Mouse (Mus musculus): Measurements from ENCODE around the gene Actn4. TPM values are rescaled to one million over a fixed set of nuclear protein-coding genes. Genes with fewer than 3 reads are reported as not detected.

Gene Actn4
- total RNA-seq, 2 experiments from 2014 or later, result 51.7 to 93.1 TPM

- peak; percentile 91 for ATAC-seq (replicated peaks; ENCODE audit: low FRiP score, low TSS enrichment, poor library complexity, severe bottlenecking)
These were observed 8.4 kb downstream of the Actn4 start for GRCm38 (mm10) chr7:28953476-28954376.

- ATAC-seq (replicated peaks; ENCODE audit: low FRiP score, low TSS enrichment, poor library complexity, severe bottlenecking), result no peak
These were observed 9.4 kb downstream of the Actn4 start for GRCm38 (mm10) chr7:28952786-28953185.

GRCm38 (mm10) chr7:28951764-28952163 lies 10.4 kb downstream of the Actn4 start:
- no peak for ATAC-seq (replicated peaks; ENCODE audit: low FRiP score, low TSS enrichment, poor library complexity, severe bottlenecking)

- no peak for ATAC-seq (replicated peaks; ENCODE audit: low FRiP score, low TSS enrichment, poor library complexity, severe bottlenecking)
These were observed 11.6 kb downstream of the Actn4 start for GRCm38 (mm10) chr7:28950346-28951037.

GRCm38 (mm10) chr7:28949298-28949697 lies 12.8 kb downstream of the Actn4 start:
- ATAC-seq (replicated peaks; ENCODE audit: low FRiP score, low TSS enrichment, poor library complexity, severe bottlenecking), result no peak

- ATAC-seq (replicated peaks; ENCODE audit: low FRiP score, low TSS enrichment, poor library complexity, severe bottlenecking), result no peak
These were observed 13.4 kb downstream of the Actn4 start for GRCm38 (mm10) chr7:28948746-28949145.

GRCm38 (mm10) chr7:28946271-28946610 lies 15.9 kb downstream of the Actn4 start:
- ATAC-seq (replicated peaks; ENCODE audit: low FRiP score, low TSS enrichment, poor library complexity, severe bottlenecking), result peak; percentile 70

- no peak for ATAC-seq (replicated peaks; ENCODE audit: low FRiP score, low TSS enrichment, poor library complexity, severe bottlenecking)
These were observed 16.5 kb downstream of the Actn4 start for GRCm38 (mm10) chr7:28945416-28946270.

GRCm38 (mm10) chr7:28944756-28945415 lies 17.3 kb downstream of the Actn4 start:
- no peak for ATAC-seq (replicated peaks; ENCODE audit: low FRiP score, low TSS enrichment, poor library complexity, severe bottlenecking)

GRCm38 (mm10) chr7:28943451-28944180 lies 18.5 kb downstream of the Actn4 start:
- ATAC-seq (replicated peaks; ENCODE audit: low FRiP score, low TSS enrichment, poor library complexity, severe bottlenecking), result no peak

GRCm38 (mm10) chr7:28941542-28941941 lies 20.6 kb downstream of the Actn4 start:
- ATAC-seq (replicated peaks; ENCODE audit: low FRiP score, low TSS enrichment, poor library complexity, severe bottlenecking), result no peak

GRCm38 (mm10) chr7:28941129-28941528 lies 21.0 kb downstream of the Actn4 start:
- ATAC-seq (replicated peaks; ENCODE audit: low FRiP score, low TSS enrichment, poor library complexity, severe bottlenecking), result no peak

- no peak for ATAC-seq (replicated peaks; ENCODE audit: low FRiP score, low TSS enrichment, poor library complexity, severe bottlenecking)
These were observed 22.5 kb downstream of the Actn4 start for GRCm38 (mm10) chr7:28939418-28940183.

GRCm38 (mm10) chr7:28938654-28939053 lies 23.5 kb downstream of the Actn4 start:
- no peak for ATAC-seq (replicated peaks; ENCODE audit: low FRiP score, low TSS enrichment, poor library complexity, severe bottlenecking)

GRCm38 (mm10) chr7:28936787-28937186 lies 25.4 kb downstream of the Actn4 start:
- no peak for ATAC-seq (replicated peaks; ENCODE audit: low FRiP score, low TSS enrichment, poor library complexity, severe bottlenecking)

GRCm38 (mm10) chr7:28933825-28934224 lies 28.3 kb downstream of the Actn4 start:
- ATAC-seq (replicated peaks; ENCODE audit: low FRiP score, low TSS enrichment, poor library complexity, severe bottlenecking), result no peak

- ATAC-seq (replicated peaks; ENCODE audit: low FRiP score, low TSS enrichment, poor library complexity, severe bottlenecking), result no peak
These were observed 29.6 kb downstream of the Actn4 start for GRCm38 (mm10) chr7:28932421-28933041.

GRCm38 (mm10) chr7:28931695-28932039 lies 30.5 kb downstream of the Actn4 start:
- no peak for ATAC-seq (replicated peaks; ENCODE audit: low FRiP score, low TSS enrichment, poor library complexity, severe bottlenecking)

All from megakaryocyte-erythroid progenitor cell, adult 5-6 weeks (primary cell).